Mouse (Mus musculus) heart, adult 9 months (tissue): ENCODE measurements around the gene H2afv.
"Not testable (repeated sequence)": the region's sequence is repeated elsewhere in the genome, so short reads cannot be mapped to it uniquely, and the experiment has no call there.

ENCODE experiments used
- DNase-seq, 2 experiments: peaks; one replicate each; pipeline ENCODE4 v3.0.0; 2022; ENCODE audit warnings: low spot score in 2 of 2

Gene H2afv

GRCm38 (mm10) chr11:6415551-6416404, 28.5 kb downstream of the H2afv start:
- DNase-seq: peak; percentile 99

- no peak for DNase-seq
Observed at GRCm38 (mm10) chr11:6414751-6415550, 29.3 kb downstream of the H2afv start, which contains the start of gene Ppia. Gene Ppia (plus strand): TSS chr11:6415443.

- no peak for DNase-seq
Observed at GRCm38 (mm10) chr11:6413264-6413663, 31.0 kb downstream of the H2afv start.

- DNase-seq: peak; percentile 52 to 73
Observed at GRCm38 (mm10) chr11:6411684-6412083, 32.6 kb downstream of the H2afv start.

GRCm38 (mm10) chr11:6410755-6411154, 33.5 kb downstream of the H2afv start:
- not testable (repeated sequence) for DNase-seq

DNA sequence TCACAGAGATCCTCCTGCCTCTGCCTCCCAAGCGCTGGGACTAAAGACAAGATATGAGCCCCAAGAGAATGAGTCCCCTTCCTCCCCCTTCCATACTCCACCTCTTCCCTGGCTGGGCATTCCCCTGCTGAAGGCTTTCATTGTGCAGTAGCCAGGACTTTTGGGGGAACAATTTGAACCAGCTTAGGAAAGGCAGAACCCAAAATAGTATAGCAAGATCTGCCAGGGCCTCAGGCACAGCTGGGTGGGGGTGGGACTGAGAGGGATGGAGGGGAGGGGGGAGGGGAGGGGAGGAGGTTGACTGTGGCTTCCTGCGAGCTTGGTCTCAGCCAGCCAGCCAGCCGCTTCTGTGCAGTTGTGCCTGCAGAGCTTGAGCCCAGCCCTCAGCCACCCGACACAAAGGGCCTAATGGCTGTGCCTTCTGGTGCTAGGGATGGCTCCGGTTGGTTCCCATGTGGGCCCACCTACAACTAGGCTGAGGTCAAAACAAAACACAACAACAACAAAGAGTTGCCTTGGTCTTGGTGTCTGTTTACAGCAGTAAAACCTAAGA, 34.1 kb downstream of the H2afv start:
- DNase-seq: no peak

DNA sequence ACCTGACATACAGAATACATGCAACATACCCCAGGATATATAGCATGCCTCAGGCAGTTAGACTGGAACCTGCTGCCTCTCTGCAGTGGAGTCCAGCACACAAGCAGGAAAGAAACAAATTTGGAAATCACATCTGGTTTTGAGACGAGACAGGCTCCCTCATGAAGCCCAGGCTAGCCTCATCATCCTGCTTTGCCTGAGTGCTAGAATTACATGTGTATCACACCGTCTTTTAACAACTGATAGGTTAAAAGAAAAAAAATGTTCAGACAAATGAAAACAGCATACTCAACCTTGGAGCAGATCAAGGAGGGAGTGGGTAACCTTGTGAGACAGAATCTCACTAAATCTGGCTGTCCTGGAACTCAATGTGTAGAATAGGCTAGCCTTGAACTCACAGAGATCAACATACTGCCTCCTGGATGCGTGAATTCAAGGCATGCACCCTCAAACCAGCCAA, 37.1 kb downstream of the H2afv start:
- no peak for DNase-seq

DNA sequence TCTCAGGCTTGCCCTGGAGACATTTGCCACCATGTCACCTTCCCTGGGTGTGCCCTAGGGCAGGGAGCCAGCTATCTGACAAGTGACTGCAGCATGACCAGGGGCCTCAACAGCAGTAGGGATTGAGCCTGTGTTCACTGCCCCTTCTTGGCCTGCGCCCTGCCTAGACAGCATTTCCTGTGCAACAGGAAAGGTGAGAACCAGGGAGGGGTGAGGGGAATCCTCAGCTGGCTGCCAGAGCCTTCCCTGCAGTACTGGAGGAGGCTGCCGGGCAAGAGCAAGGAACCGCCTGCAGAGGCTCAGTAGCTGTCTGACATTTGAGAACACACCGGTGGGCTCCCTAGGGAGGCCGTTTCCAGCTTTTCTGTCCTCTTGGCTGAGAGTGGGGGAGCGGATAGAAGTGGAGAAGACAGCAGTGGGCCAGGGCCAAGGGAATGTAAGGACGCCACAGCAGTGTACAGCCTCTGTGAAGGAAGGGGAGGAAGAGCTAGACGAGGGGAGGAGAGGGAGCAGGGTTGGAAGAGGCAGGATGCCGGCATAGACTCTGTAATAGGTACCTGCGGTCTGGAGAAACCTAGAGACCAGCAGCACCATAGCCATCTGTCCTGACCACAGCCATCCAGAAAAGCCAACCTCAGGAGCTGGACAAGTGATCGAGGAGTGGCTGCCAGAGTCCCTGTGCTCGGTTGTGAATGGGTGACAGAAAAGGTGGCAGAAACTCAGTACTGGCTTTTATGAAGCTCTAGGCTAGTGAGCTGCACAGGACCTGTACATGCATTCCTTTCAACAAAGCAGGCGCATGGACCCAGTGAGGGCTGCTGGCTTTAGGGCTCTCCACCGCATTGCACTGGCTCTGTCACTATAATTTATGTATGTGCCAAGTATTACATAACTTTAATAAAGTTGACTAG, 37.7 kb downstream of the H2afv start:
- DNase-seq: peak; percentile 80 to 81

DNA sequence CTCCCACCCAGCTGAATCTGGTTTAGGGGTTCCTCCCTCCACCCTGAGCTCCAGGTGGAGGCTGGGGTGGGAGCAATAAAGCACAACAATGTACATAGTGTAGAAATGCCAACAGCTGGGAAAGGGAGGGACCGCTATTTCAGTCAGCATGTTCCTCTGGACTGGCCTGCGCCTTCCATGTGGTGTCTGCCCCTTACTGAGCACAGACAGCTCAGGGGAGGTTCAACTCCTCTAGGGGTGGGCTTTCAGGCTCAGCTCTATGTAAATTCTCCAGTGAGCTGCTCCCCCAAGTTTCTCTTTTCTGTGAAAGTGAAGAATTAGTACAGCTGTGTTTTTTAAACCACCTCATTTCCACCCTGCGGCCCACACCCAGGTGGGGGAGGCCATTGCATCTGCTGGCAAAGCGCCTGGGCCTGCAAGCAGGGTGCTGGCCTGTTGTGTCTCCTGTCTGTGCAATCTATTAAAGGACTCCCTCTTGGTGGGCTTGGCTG, 38.6 kb downstream of the H2afv start:
- DNase-seq: peak; percentile 57 to 66

DNA sequence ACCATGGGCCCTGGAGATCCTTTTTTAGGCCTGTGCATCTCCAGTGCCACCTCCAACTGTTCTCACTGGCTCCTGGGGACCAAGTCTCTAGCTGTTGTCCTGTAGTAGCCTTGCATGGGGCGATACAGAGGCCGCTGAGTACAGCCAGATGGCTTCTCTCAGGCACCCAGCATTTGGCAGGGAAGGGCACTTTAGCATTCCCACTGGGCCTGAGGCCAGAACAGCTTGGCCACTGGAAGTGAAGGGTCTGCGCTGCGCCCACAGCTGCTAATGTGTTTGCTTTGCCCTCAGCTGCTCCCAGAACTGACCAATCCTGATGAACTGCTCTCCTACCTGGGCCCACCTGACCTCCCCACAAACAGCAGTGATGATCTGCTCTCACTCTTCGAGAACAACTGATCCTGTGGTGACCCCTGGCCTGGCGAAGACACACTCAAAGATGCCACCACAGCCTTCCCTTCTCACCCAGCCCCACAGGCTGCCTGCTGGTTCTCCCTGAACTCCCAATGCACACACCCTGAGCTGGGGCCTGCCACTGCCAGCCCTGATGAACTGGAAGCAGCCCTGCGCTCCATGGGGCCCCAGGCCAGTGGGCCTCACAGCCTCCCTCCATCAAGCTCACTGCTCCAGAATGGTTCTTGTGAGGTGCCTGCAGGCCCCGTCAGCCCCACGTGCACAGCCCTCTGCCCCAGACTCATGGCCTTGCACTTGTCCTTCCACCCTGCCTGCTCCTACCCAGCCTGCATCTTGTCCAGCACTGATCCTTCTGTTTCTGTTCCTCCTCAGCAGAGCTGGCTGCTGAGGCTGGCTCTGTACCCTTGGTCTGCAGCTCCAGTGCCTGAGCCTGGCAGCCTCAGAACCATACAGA, 39.3 kb downstream of the H2afv start:
- no peak for DNase-seq

GRCm38 (mm10) chr11:6403830-6404405, 40.3 kb downstream of the H2afv start:
- DNase-seq: no peak

- no peak for DNase-seq
Observed at GRCm38 (mm10) chr11:6402515-6403510, 41.4 kb downstream of the H2afv start.

DNA sequence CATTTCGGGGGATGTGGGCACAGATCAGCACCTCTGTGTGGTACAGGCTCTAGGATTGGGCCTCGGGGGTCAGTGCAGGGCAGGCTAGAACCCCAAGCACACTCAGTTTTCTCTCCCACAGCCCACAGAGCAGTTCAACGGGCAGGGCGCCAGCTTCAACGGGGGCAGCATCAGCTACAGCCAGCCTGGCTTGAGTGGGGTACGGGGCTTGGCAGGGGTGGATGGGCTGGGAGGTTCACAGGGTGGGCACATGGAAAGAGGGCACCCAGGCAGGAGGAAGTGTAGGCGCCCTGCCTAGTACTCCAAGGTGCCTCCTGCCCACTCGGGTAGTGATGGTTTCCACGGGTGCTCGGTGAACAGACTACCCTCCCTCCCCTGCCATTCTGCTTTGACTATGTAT, 46.1 kb downstream of the H2afv start:
- DNase-seq: no peak

DNA sequence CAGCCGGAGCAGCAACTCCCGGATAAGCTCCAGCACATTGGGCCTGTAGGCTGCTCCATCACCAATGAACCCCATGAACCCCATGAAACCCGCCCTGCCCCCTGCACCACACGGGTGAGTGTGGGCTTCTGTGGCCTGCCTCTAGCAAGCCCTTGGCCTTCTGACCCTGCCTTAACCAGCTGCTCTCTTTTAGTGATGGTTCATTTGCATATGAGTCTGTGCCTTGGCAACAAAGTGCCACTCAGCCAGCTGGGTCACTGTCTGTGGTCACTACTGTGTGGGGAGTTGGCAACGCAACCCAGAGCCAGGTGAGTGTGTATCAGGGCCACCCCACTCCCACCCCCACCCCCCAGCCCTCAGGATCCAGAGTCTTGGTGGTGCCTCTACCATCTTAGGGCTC, 48.7 kb downstream of the H2afv start:
- DNase-seq: no peak

GRCm38 (mm10) chr11:6393866-6394265, 50.4 kb downstream of the H2afv start:
- DNase-seq: no peak

DNA sequence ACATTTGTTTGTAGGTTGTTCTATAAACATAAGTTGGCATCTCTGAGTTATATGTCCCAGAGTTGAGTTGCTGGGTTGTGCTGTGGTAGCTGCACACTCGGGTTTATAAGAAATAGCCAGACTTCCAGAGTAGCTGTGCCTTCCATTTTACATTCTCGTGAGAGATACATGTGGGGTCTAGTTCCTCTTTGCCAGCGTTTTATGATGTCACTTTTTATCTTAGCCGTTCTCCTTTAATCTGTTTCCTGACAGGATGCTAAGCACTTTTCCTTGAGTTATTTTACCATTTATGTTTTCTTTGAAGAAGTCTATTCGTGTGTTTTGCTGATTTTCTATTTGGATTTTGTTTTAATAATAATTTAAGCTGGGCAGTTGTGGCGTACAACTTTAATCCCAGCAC, 51.4 kb downstream of the H2afv start:
- no peak for DNase-seq

GRCm38 (mm10) chr11:6391516-6392276, 52.5 kb downstream of the H2afv start:
- no peak for DNase-seq
